Mouse (Mus musculus) kidney, adult 2 months (tissue): ENCODE results near the gene Dhh. TPM values are rescaled to one million over a fixed set of nuclear protein-coding genes. Genes with fewer than 3 reads are reported as not detected.
"Not testable (repeated sequence)": the region's sequence is repeated elsewhere in the genome, so short reads cannot be mapped to it uniquely, and the experiment has no call there.

ENCODE experiments used
- DNase-seq: peaks from one replicate; pipeline ENCODE4 v3.0.0; 2021
- H3K27ac ChIP-seq: fragments of 200-500 bp; 2 replicates; pipeline ENCODE4 v1.5.1; 2012; ENCODE audit warnings: low read depth, low read length, control low read depth, inconsistent platforms; ENCODE audit not compliant: insufficient read depth
- H3K27me3 ChIP-seq: fragments of 200-500 bp; replicated peaks from 2 replicates; pipeline ENCODE4 v1.6.1; 2012; ENCODE audit warnings: mild to moderate bottlenecking, moderate library complexity, low read length, inconsistent platforms; ENCODE audit not compliant: control insufficient read depth, insufficient read depth
- H3K36me3 ChIP-seq: fragments of 200-500 bp; 2 replicates; pipeline ENCODE4 v1.6.1; 2012; ENCODE audit warnings: mild to moderate bottlenecking, moderate library complexity, low read length, inconsistent platforms; ENCODE audit not compliant: control insufficient read depth, insufficient read depth
- H3K4me1 ChIP-seq: fragments of 200-500 bp; 2 replicates; pipeline ENCODE4 v1.6.1; 2011; ENCODE audit warnings: low read length; ENCODE audit not compliant: control insufficient read depth, insufficient read depth
- H3K4me3 ChIP-seq: fragments of 200-500 bp; 2 replicates; pipeline ENCODE4 v1.5.1; 2011; ENCODE audit warnings: mild to moderate bottlenecking, low read depth, low read length, control low read depth; ENCODE audit not compliant: insufficient read depth
- CTCF ChIP-seq: fragments of 200-500 bp; conservative IDR thresholded peaks from 2 replicates; pipeline ENCODE4 v1.5.1; 2011; ENCODE audit warnings: low read depth, mild to moderate bottlenecking, control low read depth, low read length, moderate library complexity, mixed read lengths; ENCODE audit not compliant: insufficient read depth, insufficient read length
- POLR2A ChIP-seq: fragments of 200-500 bp; IDR thresholded peaks from one replicate; pipeline ENCODE4 v1.6.1; 2011; ENCODE audit warnings: low read depth, low read length, control low read depth
- WGBS: fragments of 180-500 bp; shearing (Covaris S2); methylation state at CpG from one replicate; pipeline ENCODE4 v1.1.7; 2018; 5-methylcytosine and 5-hydroxymethylcytosine counted together
- polyA plus RNA-seq: library from polyadenylated mRNA; depleted of rRNA; stranded (reverse); fragments of >200 nt; gene quantifications from 2 replicates; pipeline ENCODE4 v1.2.3, GENCODE M21; 2012

Gene Dhh
- polyA plus RNA-seq, 1 experiment = 1.2 TPM

- 82% methylated on average over 2 of the region's 2 CpGs for WGBS
- no peak for TF ChIP-seq CTCF
- TF ChIP-seq POLR2A = no peak
- no peak for DNase-seq
- no peak overlapping the region for H3K4me3 ChIP-seq
- no peaks in the 10 kb centered on the region for H3K27me3 ChIP-seq
- H3K4me1 ChIP-seq = peaks cover 13% of the 10 kb centered on the region; the same call in 1 of the 2 replicates
- H3K27ac ChIP-seq = peak overlapping the region; percentile 68
- no peaks in the 10 kb centered on the region for H3K36me3 ChIP-seq
Measured at GRCm38 (mm10) chr15:98923031-98923537, 24.7 kb upstream of the Dhh start.

GRCm38 (mm10) chr15:98922581-98922980 lies 24.2 kb upstream of the Dhh start:
- no peak for TF ChIP-seq POLR2A
- H3K4me3 ChIP-seq = no peak overlapping the region
- peak overlapping the region; percentile 77 for H3K27ac ChIP-seq
- H3K27me3 ChIP-seq = no peaks in the 10 kb centered on the region
- no peaks in the 10 kb centered on the region for H3K36me3 ChIP-seq
- WGBS = 37% methylated on average over 3 of the region's 3 CpGs
- peaks cover 13% of the 10 kb centered on the region; the same call in 1 of the 2 replicates for H3K4me1 ChIP-seq
- DNase-seq = peak; percentile 83

GRCm38 (mm10) chr15:98921510-98921909 lies 23.2 kb upstream of the Dhh start:
- WGBS = 53% methylated on average over 5 of the region's 5 CpGs
- DNase-seq = peak; percentile 48
- Histone ChIP-seq H3K4me3 (no peak overlapping the region), H3K36me3 (no peaks in the 10 kb centered on the region), H3K27ac (no peak overlapping the region), H3K4me1 (peaks cover 15% of the 10 kb centered on the region; the same call in 1 of the 2 replicates), H3K27me3 (no peaks in the 10 kb centered on the region)
- TF ChIP-seq CTCF (no peak), POLR2A (no peak)

GRCm38 (mm10) chr15:98918499-98918895 lies 20.2 kb upstream of the Dhh start:
- not testable (repeated sequence) for H3K27me3 ChIP-seq, DNase-seq, H3K36me3 ChIP-seq
- H3K4me3 ChIP-seq = peak overlapping the region; percentile 64
- WGBS = 14% methylated on average over 8 of the region's 8 CpGs
- H3K27ac ChIP-seq = peak overlapping the region; percentile 88
- H3K4me1 ChIP-seq = peaks cover 30% of the 10 kb centered on the region

GRCm38 (mm10) chr15:98917538-98918498 lies 19.5 kb upstream of the Dhh start, which contains the start of gene Lmbr1l:
Lmbr1l (minus strand) TSS chr15:98918231.
- Histone ChIP-seq H3K27ac (peak within 1 kb of the TSS; percentile 97), H3K4me1 (peaks cover 27% of the 10 kb centered on the region), H3K4me3 (peak within 1 kb of the TSS; percentile 99), H3K27me3 (no peaks in the 10 kb centered on the region), H3K36me3 (no peaks in the 10 kb centered on the region)
- peak; percentile 100 for DNase-seq
- under 1% methylated on average over 82 of the region's 82 CpGs for WGBS
- TF ChIP-seq POLR2A (peak; percentile 24), CTCF (no peak)

GRCm38 (mm10) chr15:98917091-98917490 lies 18.8 kb upstream of the Dhh start:
- TF ChIP-seq CTCF = no peak
- TF ChIP-seq POLR2A = no peak
- no peaks in the 10 kb centered on the region for H3K27me3 ChIP-seq
- peaks cover 22% of the 10 kb centered on the region for H3K4me1 ChIP-seq
- no peak for DNase-seq
- WGBS = 0% methylated on average over 14 of the region's 14 CpGs
- peak overlapping the region; percentile 99 for H3K4me3 ChIP-seq
- no peaks in the 10 kb centered on the region for H3K36me3 ChIP-seq
- H3K27ac ChIP-seq = peak overlapping the region; percentile 97

- peak; percentile 69 for DNase-seq
- H3K36me3 ChIP-seq = no peaks in the 10 kb centered on the region; the same call in 1 of the 2 replicates
- H3K27ac ChIP-seq = no peak overlapping the region
- no peak for TF ChIP-seq POLR2A
- TF ChIP-seq CTCF = no peak
- 78% methylated on average over 4 of the region's 4 CpGs for WGBS
- H3K4me1 ChIP-seq = peaks cover 18% of the 10 kb centered on the region
- no peaks in the 10 kb centered on the region for H3K27me3 ChIP-seq
- H3K4me3 ChIP-seq = no peak overlapping the region
Measured at GRCm38 (mm10) chr15:98916016-98916415, 17.7 kb upstream of the Dhh start.
